In the genomic region with DNA sequence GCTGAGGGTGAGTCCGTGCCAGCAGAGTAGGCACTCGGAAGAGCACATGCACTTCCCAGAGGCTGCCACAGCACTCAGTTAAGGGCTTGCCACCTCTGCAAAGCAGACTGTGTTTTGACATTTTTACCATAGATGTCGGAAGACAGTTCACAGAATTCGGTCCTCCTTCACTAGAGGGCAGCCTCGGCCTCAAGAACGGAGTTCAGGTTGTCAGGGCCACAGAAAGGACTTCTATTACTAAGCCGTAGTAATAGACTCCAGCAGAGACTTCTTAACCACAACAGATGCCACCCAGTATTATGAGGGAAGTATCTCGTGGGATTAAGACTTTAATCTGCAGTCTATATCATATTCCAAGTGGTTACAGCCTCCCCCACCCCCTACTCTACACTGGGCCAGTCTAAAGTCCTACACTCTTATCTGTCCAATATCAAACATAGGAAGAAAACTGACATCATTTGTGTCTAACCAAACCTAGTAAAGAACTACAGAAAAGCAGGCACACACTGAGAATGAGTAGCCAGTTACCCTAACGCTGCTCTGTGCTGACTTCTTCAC, we compare ENCODE assay signal across 10 mouse cellular contexts. TPM values are rescaled to one million over a fixed set of nuclear protein-coding genes. Genes with fewer than 3 reads are reported as not detected.
DNase-seq lines count a peak whose midpoint lies in the region; ATAC-seq and TF ChIP-seq lines count a peak whose summit lies in the region.
"Had no signal": no experiment of that assay in that cellular context is flagged by ENCODE, and none has a peak within 500 bp of the region (broad histone marks: within the 10 kb centered on the region; RNA-seq: fewer than 3 reads in every experiment).

No protein-coding gene starts in this region.

- H3K27me3 ChIP-seq in forebrain, postnatal 0 days (ENCODE audit: insufficient read depth, low read length) = no peaks in the 10 kb centered on the region
- no peaks in the 10 kb centered on the region for H3K27me3 ChIP-seq in forebrain, embryonic 12.5 days
- H3K27me3 ChIP-seq in midbrain, embryonic 15.5 days (replicated peaks) = no peaks in the 10 kb centered on the region

- no peak overlapping the region for H3K4me3 ChIP-seq in forebrain, postnatal 0 days (ENCODE audit: low read depth, low read length)
- H3K4me3 ChIP-seq in forebrain, embryonic 12.5 days (replicated peaks) = no peak overlapping the region
- H3K4me3 ChIP-seq in lung, adult 2 months (replicated peaks; ENCODE audit: extremely low read depth, low read depth, low read length) = no peak overlapping the region
- no peak overlapping the region for H3K4me3 ChIP-seq in cortical plate, adult 2 months (ENCODE audit: insufficient read depth, low read length)
- no peak overlapping the region for H3K4me3 ChIP-seq in midbrain, embryonic 15.5 days

- peaks cover 81% of the 10 kb centered on the region for H3K36me3 ChIP-seq in forebrain, postnatal 0 days (ENCODE audit: insufficient read depth)
- peaks cover 75% of the 10 kb centered on the region for H3K36me3 ChIP-seq in forebrain, embryonic 12.5 days (replicated peaks)
- peaks cover 50% of the 10 kb centered on the region for H3K36me3 ChIP-seq in midbrain, embryonic 15.5 days (replicated peaks)

- H3K4me1 ChIP-seq in forebrain, postnatal 0 days (ENCODE audit: insufficient read depth) = no peaks in the 10 kb centered on the region
- no peaks in the 10 kb centered on the region for H3K4me1 ChIP-seq in forebrain, embryonic 12.5 days
- H3K4me1 ChIP-seq in lung, adult 2 months (ENCODE audit: control insufficient read depth, insufficient read depth, low read length) = no peaks in the 10 kb centered on the region
- no peaks in the 10 kb centered on the region for H3K4me1 ChIP-seq in cortical plate, adult 2 months (ENCODE audit: control insufficient read depth, insufficient read depth, low read length)
- H3K4me1 ChIP-seq in midbrain, embryonic 15.5 days = no peaks in the 10 kb centered on the region

- TF ChIP-seq CTCF in forebrain, postnatal 0 days (IDR thresholded peaks at IDR 0.05; ENCODE audit: low read depth) = peak; percentile 32
- peak; percentile 40; the same call in 1 of the 2 replicates for TF ChIP-seq CTCF in lung, adult 2 months (IDR thresholded peaks at IDR 0.05; ENCODE audit: insufficient read depth, low read length)
- peak; percentile 48 for TF ChIP-seq CTCF in cortical plate, adult 2 months (IDR thresholded peaks at IDR 0.05; ENCODE audit: extremely low read depth, insufficient read depth, low read length)

- WGBS in forebrain, postnatal 0 days = 62% methylated on average over 9 of the region's 9 CpGs
- whole genome bisulfite sequencing in forebrain, embryonic 12.5 days = 70% methylated on average over 9 of the region's 9 CpGs
- 58% methylated on average over 9 of the region's 9 CpGs for WGBS in lung, adult 2 months
- 68% methylated on average over 9 of the region's 9 CpGs for WGBS in midbrain, embryonic 15.5 days

- no peak for DNase-seq in forebrain, postnatal 0 days
- no peak for DNase-seq in lung, adult 2 months
- no peak for DNase-seq in lung, postnatal 4 days
- no peak for DNase-seq in testis, postnatal 10 days (ENCODE audit: low spot score)
- DNase-seq: cerebellum, adult 8-10 months; gastrocnemius, postnatal 36 days had no signal

- no peak for ATAC-seq in forebrain, postnatal 0 days
- no peak for ATAC-seq in forebrain, embryonic 12.5 days (ENCODE audit: low FRiP score)
- peak; percentile 48; the same call in 1 of the 2 replicates for ATAC-seq in midbrain, embryonic 15.5 days (replicated peaks)
- no peak for ATAC-seq in activated CD4-positive, CD25-positive, alpha-beta regulatory T cell, adult 4 months

- no peak overlapping the region for H3K27ac ChIP-seq in forebrain, postnatal 0 days (ENCODE audit: low read depth, low read length)
- H3K27ac ChIP-seq in forebrain, embryonic 12.5 days = no peak overlapping the region
- no peak overlapping the region for H3K27ac ChIP-seq in cortical plate, adult 2 months (ENCODE audit: insufficient read depth, low read length)
- H3K27ac ChIP-seq in midbrain, embryonic 15.5 days = no peak overlapping the region

- no peak overlapping the region for H3K4me2 ChIP-seq in forebrain, postnatal 0 days (ENCODE audit: low read depth)
- no peak overlapping the region for H3K4me2 ChIP-seq in forebrain, embryonic 12.5 days
- no peak overlapping the region for H3K4me2 ChIP-seq in midbrain, embryonic 15.5 days

- H3K9me3 ChIP-seq in forebrain, postnatal 0 days (ENCODE audit: low read length) = no peaks in the 10 kb centered on the region
- H3K9me3 ChIP-seq in forebrain, embryonic 12.5 days = no peaks in the 10 kb centered on the region
- no peaks in the 10 kb centered on the region for H3K9me3 ChIP-seq in midbrain, embryonic 15.5 days

- no peak for TF ChIP-seq POLR2A in lung, adult 2 months (IDR thresholded peaks at IDR 0.05; ENCODE audit: borderline replicate concordance, extremely low read depth, low read depth, low read length)
- no peak for TF ChIP-seq POLR2A in cortical plate, adult 2 months (IDR thresholded peaks at IDR 0.05; ENCODE audit: extremely low read depth, insufficient read depth, low read length)

- H3K9ac ChIP-seq in forebrain, postnatal 0 days = no peak overlapping the region
- H3K9ac ChIP-seq in forebrain, embryonic 12.5 days = no peak overlapping the region
- H3K9ac ChIP-seq in midbrain, embryonic 15.5 days = no peak overlapping the region

RNA-seq across cellular contexts. Expression of a gene that starts 17.6 kb away (rescaled TPM):
- 14.5 and 20.2 TPM in 2 replicates for total RNA-seq in forebrain, postnatal 0 days (2014; rRNA removed)
- 16.1 and 18.7 TPM in 2 replicates for polyA plus RNA-seq in forebrain, postnatal 0 days (2015; fragmentation: Nextera tagmentation; extraction: Ambion mirVana)
- 24.1 and 25.5 TPM in 2 replicates for polyA plus RNA-seq in forebrain, embryonic 12.5 days (2016; fragmentation: Nextera tagmentation; extraction: Ambion mirVana)
- polyA plus RNA-seq in lung, adult 2 months (2012; rRNA removed) = 4.1 TPM in 2 replicates
- polyA plus RNA-seq in cortical plate, adult 2 months (2012; rRNA removed) = 12.0 and 13.0 TPM in 2 replicates
- polyA plus RNA-seq in midbrain, embryonic 15.5 days (2015; fragmentation: Nextera tagmentation; extraction: Ambion mirVana) = 21.6 and 23.7 TPM in 2 replicates
- polyA plus RNA-seq in activated CD4-positive, CD25-positive, alpha-beta regulatory T cell, adult 4 months (2017; shearing (Covaris generic)) = 10 to 100 TPM; 21.6 to 23.1 TPM

RNA-seq across cellular contexts. Expression of a gene that starts 23.8 kb away (rescaled TPM):
- 19.1 and 19.4 TPM in 2 replicates for total RNA-seq in forebrain, postnatal 0 days (2014; rRNA removed)
- 20.4 and 20.8 TPM in 2 replicates for polyA plus RNA-seq in forebrain, postnatal 0 days (2015; fragmentation: Nextera tagmentation; extraction: Ambion mirVana)
- 42.1 and 45.2 TPM in 2 replicates for polyA plus RNA-seq in forebrain, embryonic 12.5 days (2016; fragmentation: Nextera tagmentation; extraction: Ambion mirVana)
- 5.7 and 10.3 TPM in 2 replicates for polyA plus RNA-seq in lung, adult 2 months (2012; rRNA removed)
- polyA plus RNA-seq in cortical plate, adult 2 months (2012; rRNA removed) = 13.0 and 15.3 TPM in 2 replicates
- polyA plus RNA-seq in midbrain, embryonic 15.5 days (2015; fragmentation: Nextera tagmentation; extraction: Ambion mirVana) = 23.7 and 26.3 TPM in 2 replicates
- 10 to 100 TPM; 37.2 to 60.4 TPM for polyA plus RNA-seq in activated CD4-positive, CD25-positive, alpha-beta regulatory T cell, adult 4 months (2017; shearing (Covaris generic))

RNA-seq across cellular contexts. Expression of a gene that starts 23.9 kb away (rescaled TPM):
- 44.0 and 58.5 TPM in 2 replicates for total RNA-seq in forebrain, postnatal 0 days (2014; rRNA removed)
- polyA plus RNA-seq in forebrain, postnatal 0 days (2015; fragmentation: Nextera tagmentation; extraction: Ambion mirVana) = 67.6 and 72.0 TPM in 2 replicates
- 93.1 and 95.5 TPM in 2 replicates for polyA plus RNA-seq in forebrain, embryonic 12.5 days (2016; fragmentation: Nextera tagmentation; extraction: Ambion mirVana)
- polyA plus RNA-seq in lung, adult 2 months (2012; rRNA removed) = 5.4 and 10.1 TPM in 2 replicates
- polyA plus RNA-seq in cortical plate, adult 2 months (2012; rRNA removed) = 25.3 and 25.5 TPM in 2 replicates
- 77.2 and 83.9 TPM in 2 replicates for polyA plus RNA-seq in midbrain, embryonic 15.5 days (2015; fragmentation: Nextera tagmentation; extraction: Ambion mirVana)
- 10 to 100 TPM; 49.1 to 50.1 TPM for polyA plus RNA-seq in activated CD4-positive, CD25-positive, alpha-beta regulatory T cell, adult 4 months (2017; shearing (Covaris generic))

RNA-seq across cellular contexts. Expression of a gene that starts 40.3 kb away (rescaled TPM):
- 0.33 and 0.38 TPM in 2 replicates for total RNA-seq in forebrain, postnatal 0 days (2014; rRNA removed)
- polyA plus RNA-seq in forebrain, postnatal 0 days (2015; fragmentation: Nextera tagmentation; extraction: Ambion mirVana) = 0.40 and 0.82 TPM in 2 replicates
- 0.22 TPM in 2 replicates for polyA plus RNA-seq in forebrain, embryonic 12.5 days (2016; fragmentation: Nextera tagmentation; extraction: Ambion mirVana)
- 0.18 and 0.20 TPM in 2 replicates for polyA plus RNA-seq in lung, adult 2 months (2012; rRNA removed)
- 0.04 and 0.21 TPM in 2 replicates for polyA plus RNA-seq in cortical plate, adult 2 months (2012; rRNA removed)
- polyA plus RNA-seq in midbrain, embryonic 15.5 days (2015; fragmentation: Nextera tagmentation; extraction: Ambion mirVana) = 0.54 and 0.66 TPM in 2 replicates
- not detected for polyA plus RNA-seq in activated CD4-positive, CD25-positive, alpha-beta regulatory T cell, adult 4 months (2017; shearing (Covaris generic))
- total RNA-seq: gastrocnemius, postnatal 36 days had no signal

RNA-seq across cellular contexts. Expression of a gene that starts 50.1 kb away (rescaled TPM):
- total RNA-seq in forebrain, postnatal 0 days (2014; rRNA removed) = 0.38 and 0.62 TPM in 2 replicates
- polyA plus RNA-seq in forebrain, postnatal 0 days (2015; fragmentation: Nextera tagmentation; extraction: Ambion mirVana) = 0.65 TPM in 2 replicates
- polyA plus RNA-seq in forebrain, embryonic 12.5 days (2016; fragmentation: Nextera tagmentation; extraction: Ambion mirVana) = 0.46 and 1.0 TPM in 2 replicates
- 0.65 and 0.92 TPM in 2 replicates for polyA plus RNA-seq in lung, adult 2 months (2012; rRNA removed)
- polyA plus RNA-seq in cortical plate, adult 2 months (2012; rRNA removed) = 9.1 and 9.5 TPM in 2 replicates
- polyA plus RNA-seq in midbrain, embryonic 15.5 days (2015; fragmentation: Nextera tagmentation; extraction: Ambion mirVana) = 6.8 and 8.3 TPM in 2 replicates
- under 1 TPM in 1 of 2 experiments, not detected in 1; 0.79 TPM for polyA plus RNA-seq in activated CD4-positive, CD25-positive, alpha-beta regulatory T cell, adult 4 months (2017; shearing (Covaris generic))
- total RNA-seq: gastrocnemius, postnatal 36 days had no signal
